8 mouse cellular contexts compared by ENCODE assay signal in genomic region chr12:75176691-75177645, GRCm38 (mm10). TPM values are rescaled to one million over a fixed set of nuclear protein-coding genes. Genes with fewer than 3 reads are reported as not detected.
DNase-seq lines count a peak whose midpoint lies in the region; ATAC-seq lines count a peak whose summit lies in the region.

Kcnh5 (minus strand) TSS chr12:75177332.

- peak within 1 kb of the TSS; percentile 77 for H3K27ac ChIP-seq in midbrain, embryonic 10.5 days (replicated peaks)

- H3K27me3 ChIP-seq in midbrain, embryonic 10.5 days (ENCODE audit: low read depth, poor library complexity, severe bottlenecking), result peaks cover 52% of the 10 kb centered on the region

- under 1% methylated on average over 52 of the region's 52 CpGs for WGBS in midbrain, embryonic 10.5 days

- DNase-seq in ovary, postnatal 14 days (ENCODE audit: low spot score), result peak; percentile 4
- no peak for DNase-seq in ovary, adult 18-20 months (ENCODE audit: low spot score)
- DNase-seq in cerebellum, postnatal 14 days, result peak; percentile 60 to 62
- DNase-seq in frontal cortex, postnatal 14 days (ENCODE audit: low spot score in 2 of 2), result peak; percentile 46 to 63
- DNase-seq in layer of hippocampus, adult 18-20 months (ENCODE audit: low spot score in 2 of 2), result peak; percentile 37 to 68
- peak; percentile 84 for DNase-seq in midbrain, embryonic 10.5 days (ENCODE audit: low spot score)
- peak; percentile 49 for DNase-seq in telencephalon, adult 2 months (ENCODE audit: low read depth, low spot score)

- peaks cover 21% of the 10 kb centered on the region for H3K4me1 ChIP-seq in midbrain, embryonic 10.5 days

- no peak for ATAC-seq in erythroid progenitor cell, adult 5-6 weeks (replicated peaks; ENCODE audit: low FRiP score, poor library complexity, severe bottlenecking)

- H3K4me3 ChIP-seq in midbrain, embryonic 10.5 days, result peak within 1 kb of the TSS; percentile 72

- H3K36me3 ChIP-seq in midbrain, embryonic 10.5 days, result no peaks in the 10 kb centered on the region

- no peaks in the 10 kb centered on the region for H3K9me3 ChIP-seq in midbrain, embryonic 10.5 days (replicated peaks)

RNA-seq across cellular contexts. Expression of gene Kcnh5, which starts in this region (rescaled TPM):
- 10 to 100 TPM; 12.2 to 12.5 TPM for total RNA-seq in layer of hippocampus, adult 18-20 months (2021)
- polyA plus RNA-seq in midbrain, embryonic 10.5 days (2016; fragmentation: Nextera tagmentation; extraction: Ambion mirVana), result 0.67 and 0.68 TPM in 2 replicates
- not detected in 2 replicates for total RNA-seq in erythroid progenitor cell, adult 5-6 weeks (2015; ENCODE audit: low replicate concordance)
- total RNA-seq in erythroid progenitor cell, adult 5-6 weeks (2017; ENCODE audit: low replicate concordance), result not detected in 2 replicates

Comparison
In these comparisons a context has a peak if more than half of its experiments do, and no peak if none do; other contexts are left out.
1. RNA of gene Kcnh5 (total RNA-seq): 12.2 to 12.5 TPM in layer of hippocampus, adult 18-20 months; not detected in erythroid progenitor cell, adult 5-6 weeks; every median in the first group is over 10 times any median in the second.
2. Peak in DNase-seq, H3K4me3 ChIP-seq and H3K27ac ChIP-seq in midbrain, embryonic 10.5 days; RNA of the gene not detected or under 1 TPM.